ENCODE assay signal across 12 mouse cellular contexts in the genomic region with DNA sequence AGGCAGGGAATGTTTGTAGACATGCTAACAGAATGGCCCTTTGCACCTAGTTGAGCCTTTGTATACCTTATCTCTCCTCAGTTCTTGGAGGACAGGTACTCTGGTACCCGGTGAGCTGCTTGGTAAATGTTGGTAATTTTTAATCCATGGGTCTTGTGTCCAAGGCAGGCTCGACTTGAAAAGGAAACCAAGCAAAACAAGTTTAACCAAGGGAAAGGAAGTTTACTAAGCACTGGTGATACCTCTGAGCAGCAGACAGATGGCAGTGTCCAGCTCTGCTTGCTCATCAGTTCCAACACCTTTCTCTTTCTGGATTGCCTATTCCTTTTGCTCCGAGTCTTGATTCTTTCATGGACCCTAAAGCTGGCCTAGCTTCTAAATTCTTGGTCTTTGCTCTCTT. TPM values are rescaled to one million over a fixed set of nuclear protein-coding genes. Genes with fewer than 3 reads are reported as not detected.
DNase-seq lines count a peak whose midpoint lies in the region; ATAC-seq and TF ChIP-seq lines count a peak whose summit lies in the region.
"Had no signal": no experiment of that assay in that cellular context is flagged by ENCODE, and none has a peak within 500 bp of the region (broad histone marks: within the 10 kb centered on the region; RNA-seq: fewer than 3 reads in every experiment).

No protein-coding gene starts in this region.

- no peak for DNase-seq in liver, embryonic 14.5 days (ENCODE audit: low read depth in 3 of 3, low spot score in 3 of 3)
- DNase-seq in CH12.LX (ENCODE audit: extremely low read depth): peak; percentile 32
- peak; percentile 89 for DNase-seq in R1 (ENCODE audit: low read depth, low spot score)
- no peak for DNase-seq in heart, postnatal 10 days
- no peak for DNase-seq in spleen, postnatal 4 days (ENCODE audit: low spot score in 2 of 2)
- DNase-seq: thymus, adult 2 months had no signal

- TF ChIP-seq EP300 in liver, embryonic 14.5 days (IDR thresholded peaks at IDR 0.05; ENCODE audit: low read depth): no peak
- no peak for TF ChIP-seq EP300 in CH12.LX (IDR thresholded peaks at IDR 0.05; ENCODE audit: low read length)

- H3K27ac ChIP-seq in liver, embryonic 14.5 days: no peak overlapping the region
- no peak overlapping the region for H3K27ac ChIP-seq in liver, embryonic 12.5 days
- H3K27ac ChIP-seq in CH12.LX (ENCODE audit: insufficient read depth, low read depth): no peak overlapping the region
- H3K27ac ChIP-seq: embryonic facial prominence, embryonic 13.5 days; macrophage had no signal

- no peak for ATAC-seq in liver, embryonic 14.5 days (ENCODE audit: insufficient read depth)
- no peak for ATAC-seq in liver, embryonic 12.5 days
- ATAC-seq in megakaryocyte progenitor cell, adult 5-6 weeks (replicated peaks; ENCODE audit: poor library complexity): 0 out of 2 replicates have a peak, but pooled peaks have one; percentile 26

- no peaks in the 10 kb centered on the region for H3K9me3 ChIP-seq in liver, embryonic 14.5 days (ENCODE audit: control insufficient read depth, low read length)
- H3K9me3 ChIP-seq in liver, embryonic 12.5 days (replicated peaks): no peaks in the 10 kb centered on the region
- H3K9me3 ChIP-seq in CH12.LX (replicated peaks; ENCODE audit: low read length): no peaks in the 10 kb centered on the region
- H3K9me3 ChIP-seq: embryonic facial prominence, embryonic 13.5 days had no signal

- H3K36me3 ChIP-seq in liver, embryonic 14.5 days (replicated peaks; ENCODE audit: control insufficient read depth, insufficient read depth, low read depth): peaks cover 31% of the 10 kb centered on the region
- H3K36me3 ChIP-seq in liver, embryonic 12.5 days: peaks cover 73% of the 10 kb centered on the region
- H3K36me3 ChIP-seq in CH12.LX (replicated peaks in 1 of 2; ENCODE audit: control insufficient read depth in 1 of 2, insufficient read depth in 1 of 2, low read length in 1 of 2): peaks cover 37 to 63% of the 10 kb centered on the region in 2 experiments

- WGBS in liver, embryonic 14.5 days (ENCODE audit: insufficient replicate concordance): 48% methylated on average over 3 of the region's 3 CpGs
- 57% methylated on average over 3 of the region's 3 CpGs for WGBS in liver, embryonic 12.5 days (ENCODE audit: insufficient replicate concordance)

- peak; percentile 8 for TF ChIP-seq RAD21 in CH12.LX (IDR thresholded peaks at IDR 0.05; ENCODE audit: low read depth, low read length)

- TF ChIP-seq POLR2A in CH12.LX (IDR thresholded peaks at IDR 0.05; ENCODE audit: low read depth, low read length): no peak

- peaks cover 66% of the 10 kb centered on the region for H3K79me2 ChIP-seq in CH12.LX (replicated peaks; ENCODE audit: control insufficient read depth, extremely low read depth, insufficient read depth, poor library complexity, severe bottlenecking)

- peak; percentile 55 for TF ChIP-seq CTCF in liver, embryonic 14.5 days (IDR thresholded peaks at IDR 0.05; ENCODE audit: low read depth)
- peak; percentile 20 to 61; a peak in 2 of 4 replicates for TF ChIP-seq CTCF in CH12.LX (conservative IDR thresholded peaks at IDR 0.05 in 1 of 2, IDR thresholded peaks at IDR 0.05 in 1 of 2; ENCODE audit: low read depth in 2 of 2, low read length in 2 of 2)

- H3K4me1 ChIP-seq in liver, embryonic 14.5 days (replicated peaks; ENCODE audit: control insufficient read depth in 2 of 2, insufficient read depth in 2 of 2, low read length in 1 of 2): peaks cover 16 to 24% of the 10 kb centered on the region in 2 experiments
- peaks cover 47% of the 10 kb centered on the region for H3K4me1 ChIP-seq in liver, embryonic 12.5 days
- peaks cover 4 to 36% of the 10 kb centered on the region in 2 experiments; a peak in 3 of 4 replicates for H3K4me1 ChIP-seq in CH12.LX (ENCODE audit: control insufficient read depth in 1 of 2, insufficient read depth in 2 of 2)

- dilution Hi-C loops in CH12.LX (cut with MboI; ENCODE audit: extremely low pct_ligation_motif_present, extremely low pct_unique_long_range_greater_than_20kb, low sequenced_read_pairs): no loop called here

- H3K4me3 ChIP-seq in liver, embryonic 14.5 days (ENCODE audit: insufficient read depth in 1 of 2, low read depth in 2 of 2, low read length in 2 of 2): no peak overlapping the region
- no peak overlapping the region for H3K4me3 ChIP-seq in liver, embryonic 12.5 days
- H3K4me3 ChIP-seq in CH12.LX (replicated peaks in 1 of 3; ENCODE audit: low read depth in 2 of 3, low read length in 2 of 3, poor library complexity in 1 of 3): no peak overlapping the region
- H3K4me3 ChIP-seq: embryonic facial prominence, embryonic 13.5 days had no signal

- H3K9ac ChIP-seq in liver, embryonic 14.5 days (replicated peaks): no peak overlapping the region
- H3K9ac ChIP-seq in liver, embryonic 12.5 days: no peak overlapping the region
- H3K9ac ChIP-seq in CH12.LX (ENCODE audit: insufficient read depth, low read depth): peak overlapping the region; percentile 31; the same call in 1 of the 2 replicates

- intact Hi-C loops in heart, postnatal 10 days (cut with DNase I): loop anchor here (10.0 kb wide), 1 partner anchor 537 kb away; the partner anchor contains the start of gene Atg16l1

- in situ Hi-C loops in CH12.LX (cut with MboI; ENCODE audit: low pct_ligation_motif_present, low pct_unique_long_range_greater_than_20kb, low sequenced_read_pairs): no loop called here

- no peaks in the 10 kb centered on the region for H3K27me3 ChIP-seq in liver, embryonic 14.5 days (ENCODE audit: control insufficient read depth, insufficient read depth, low read length)
- H3K27me3 ChIP-seq in liver, embryonic 12.5 days (replicated peaks): no peaks in the 10 kb centered on the region
- H3K27me3 ChIP-seq in CH12.LX (replicated peaks): no peaks in the 10 kb centered on the region
- H3K27me3 ChIP-seq: embryonic facial prominence, embryonic 13.5 days had no signal

- no peak overlapping the region for H3K4me2 ChIP-seq in liver, embryonic 14.5 days (ENCODE audit: low read depth)
- no peak overlapping the region for H3K4me2 ChIP-seq in liver, embryonic 12.5 days
- 0 out of 2 replicates have a peak overlapping the region, but pooled peaks have one; percentile 11 for H3K4me2 ChIP-seq in CH12.LX (ENCODE audit: insufficient read depth, low read depth, poor library complexity, severe bottlenecking)
- H3K4me2 ChIP-seq: embryonic facial prominence, embryonic 13.5 days had no signal

TF ChIP-seq in CH12.LX, 34 proteins besides CTCF, POLR2A, EP300 and RAD21 (continues in another document):
- TF ChIP-seq MAFK (IDR thresholded peaks at IDR 0.05; ENCODE audit: insufficient replicate concordance, low read length): peak; percentile 67; the same call in 1 of the 2 replicates
- TF ChIP-seq SMC3 (IDR thresholded peaks at IDR 0.05; ENCODE audit: low read depth, low read length): peak; percentile 21; the same call in 1 of the 2 replicates

RNA-seq across cellular contexts. Expression of gene Eif4e2, which starts 4.2 kb away (rescaled TPM):
- polyA plus RNA-seq in liver, embryonic 14.5 days (2012; rRNA removed): 18.9 and 34.8 TPM in 2 replicates
- polyA plus RNA-seq in liver, embryonic 14.5 days (2014; fragmentation: Nextera tagmentation; extraction: Ambion mirVana): 54.9 and 59.7 TPM in 2 replicates
- 114 and 117 TPM in 2 replicates for polyA plus RNA-seq in liver, embryonic 12.5 days (2016; fragmentation: Nextera tagmentation; extraction: Ambion mirVana)
- 175 and 208 TPM in 2 replicates for total RNA-seq in CH12.LX (2012; rRNA removed)
- total RNA-seq in CH12.LX (2014; rRNA removed): 228 and 245 TPM in 2 replicates
- 264 and 289 TPM in 2 replicates for polyA plus RNA-seq in CH12.LX (2012; ENCODE audit: insufficient read length, low read depth)
- total RNA-seq in megakaryocyte progenitor cell, adult 5-6 weeks (2015): 79.1 and 84.7 TPM in 2 replicates
- total RNA-seq in megakaryocyte progenitor cell, adult 5-6 weeks (2017): 160 and 176 TPM in 2 replicates
- total RNA-seq in heart, postnatal 10 days (2021): 10 to 100 TPM; 63.7 to 66.8 TPM

RNA-seq across cellular contexts. Expression of gene Chrng, which starts 13.5 kb away (rescaled TPM):
- not detected in 2 replicates for polyA plus RNA-seq in liver, embryonic 14.5 days (2012; rRNA removed)
- not detected in 2 replicates for polyA plus RNA-seq in liver, embryonic 14.5 days (2014; fragmentation: Nextera tagmentation; extraction: Ambion mirVana)
- 0.52 and 0.54 TPM in 2 replicates for polyA plus RNA-seq in liver, embryonic 12.5 days (2016; fragmentation: Nextera tagmentation; extraction: Ambion mirVana)
- total RNA-seq in CH12.LX (2012; rRNA removed): 0.04 TPM in 2 replicates
- total RNA-seq in CH12.LX (2014; rRNA removed): not detected in 2 replicates
- not detected in 2 replicates for polyA plus RNA-seq in CH12.LX (2012; ENCODE audit: insufficient read length, low read depth)
- total RNA-seq in megakaryocyte progenitor cell, adult 5-6 weeks (2015): not detected in 2 replicates
- not detected in 2 replicates for total RNA-seq in megakaryocyte progenitor cell, adult 5-6 weeks (2017)
- not detected for total RNA-seq in heart, postnatal 10 days (2021)
- total RNA-seq: layer of hippocampus, postnatal 10 days had no signal

RNA-seq across cellular contexts. Expression of gene Chrnd, which starts 27.5 kb away (rescaled TPM):
- not detected in 2 replicates for polyA plus RNA-seq in liver, embryonic 14.5 days (2012; rRNA removed)
- polyA plus RNA-seq in liver, embryonic 14.5 days (2014; fragmentation: Nextera tagmentation; extraction: Ambion mirVana): not detected in 2 replicates
- polyA plus RNA-seq in liver, embryonic 12.5 days (2016; fragmentation: Nextera tagmentation; extraction: Ambion mirVana): 0.07 TPM in 1 of 2 replicates, not detected in the other
- total RNA-seq in CH12.LX (2012; rRNA removed): not detected in 2 replicates
- not detected in 2 replicates for total RNA-seq in CH12.LX (2014; rRNA removed)
- polyA plus RNA-seq in CH12.LX (2012; ENCODE audit: insufficient read length, low read depth): 0.13 TPM in 1 of 2 replicates, not detected in the other
- total RNA-seq in megakaryocyte progenitor cell, adult 5-6 weeks (2015): not detected in 2 replicates
- total RNA-seq in megakaryocyte progenitor cell, adult 5-6 weeks (2017): not detected in 2 replicates
- not detected for total RNA-seq in heart, postnatal 10 days (2021)
- total RNA-seq: layer of hippocampus, postnatal 10 days had no signal
- polyA plus RNA-seq: macrophage had no signal

RNA-seq across cellular contexts. Expression of gene Prss56, which starts 34.8 kb away (rescaled TPM):
- polyA plus RNA-seq in liver, embryonic 14.5 days (2012; rRNA removed): not detected in 2 replicates
- polyA plus RNA-seq in liver, embryonic 14.5 days (2014; fragmentation: Nextera tagmentation; extraction: Ambion mirVana): not detected in 2 replicates
- not detected in 2 replicates for polyA plus RNA-seq in liver, embryonic 12.5 days (2016; fragmentation: Nextera tagmentation; extraction: Ambion mirVana)
- not detected in 2 replicates for total RNA-seq in CH12.LX (2012; rRNA removed)
- total RNA-seq in CH12.LX (2014; rRNA removed): not detected in 2 replicates
- polyA plus RNA-seq in CH12.LX (2012; ENCODE audit: insufficient read length, low read depth): not detected in 2 replicates
- not detected in 2 replicates for total RNA-seq in megakaryocyte progenitor cell, adult 5-6 weeks (2015)
- not detected in 2 replicates for total RNA-seq in megakaryocyte progenitor cell, adult 5-6 weeks (2017)
- total RNA-seq in heart, postnatal 10 days (2021): not detected
- total RNA-seq: gastrocnemius, postnatal 4 days had no signal
- polyA plus RNA-seq: embryonic facial prominence, embryonic 13.5 days; macrophage had no signal

RNA-seq across cellular contexts. Expression of gene Efhd1, which starts 46.2 kb away (rescaled TPM):
- polyA plus RNA-seq in liver, embryonic 14.5 days (2012; rRNA removed): not detected in 2 replicates
- polyA plus RNA-seq in liver, embryonic 14.5 days (2014; fragmentation: Nextera tagmentation; extraction: Ambion mirVana): not detected in 2 replicates
- not detected in 2 replicates for polyA plus RNA-seq in liver, embryonic 12.5 days (2016; fragmentation: Nextera tagmentation; extraction: Ambion mirVana)
- 0.25 and 1.2 TPM in 2 replicates for total RNA-seq in CH12.LX (2012; rRNA removed)
- 0.12 and 0.22 TPM in 2 replicates for total RNA-seq in CH12.LX (2014; rRNA removed)
- 0.13 TPM in 1 of 2 replicates, not detected in the other for polyA plus RNA-seq in CH12.LX (2012; ENCODE audit: insufficient read length, low read depth)
- not detected in 2 replicates for total RNA-seq in megakaryocyte progenitor cell, adult 5-6 weeks (2015)
- total RNA-seq in megakaryocyte progenitor cell, adult 5-6 weeks (2017): not detected in 2 replicates
- total RNA-seq in heart, postnatal 10 days (2021): 1 to 10 TPM; 6.4 to 6.8 TPM

Comparison
In these comparisons a context has a peak if more than half of its experiments do, and no peak if none do; other contexts are left out.
1. DNase-seq: peak in CH12.LX (single experiment) and R1 (single experiment); none in liver, embryonic 14.5 days (0 of 3), heart, postnatal 10 days (0 of 2) and spleen, postnatal 4 days (0 of 2).